Mouse (Mus musculus): ENCODE results near the gene Faim. TPM values are rescaled to one million over a fixed set of nuclear protein-coding genes. Genes with fewer than 3 reads are reported as not detected.

The Faim gene
- polyA plus RNA-seq (2015; fragmentation: Nextera tagmentation; extraction: Ambion mirVana): 9.5 and 10.6 TPM in 2 replicates

DNA sequence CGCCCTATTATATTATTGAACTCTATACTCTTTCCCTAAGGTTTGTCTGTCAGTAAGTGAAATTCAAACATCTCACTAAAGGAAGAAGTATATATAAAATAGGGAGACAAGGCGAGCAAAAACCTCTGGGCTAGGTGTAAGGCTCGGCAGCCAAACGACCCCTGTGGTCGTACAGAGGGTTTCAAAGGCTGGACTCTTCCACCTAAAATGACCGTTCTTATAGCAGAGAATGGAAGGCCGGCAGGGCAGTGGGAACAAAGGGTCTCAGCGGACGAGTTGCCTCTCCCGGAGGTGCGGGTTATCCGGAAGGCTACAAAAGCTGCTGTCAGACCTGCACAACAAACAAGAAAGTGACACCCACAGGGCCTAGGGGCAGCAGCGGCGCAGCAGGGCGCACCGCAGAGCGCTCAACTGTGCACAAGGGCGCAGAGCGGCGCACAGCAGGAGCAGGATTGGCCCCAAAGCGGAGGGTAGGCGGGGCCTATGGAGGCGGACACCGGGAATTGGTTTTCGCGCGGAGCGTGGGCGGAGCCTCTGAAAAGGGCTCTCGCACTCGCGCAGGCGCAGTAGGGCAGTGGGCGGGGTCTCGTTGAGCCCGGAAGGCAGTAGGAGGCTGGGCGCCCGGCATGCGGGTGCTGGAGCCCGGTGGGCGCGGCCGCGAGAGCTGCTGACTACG is at the start of gene Faim:
Gene Faim, plus strand, starts transcription at position 574 of the 676 bp plus-strand sequence.
- H3K9me3 ChIP-seq (replicated peaks): no peaks in the 10 kb centered on the region
- peak; percentile 100 for ATAC-seq (ENCODE audit: insufficient read depth)
- no peak within 1 kb of the TSS for H3K27ac ChIP-seq (replicated peaks)
- H3K4me1 ChIP-seq (replicated peaks): peaks cover 16% of the 10 kb centered on the region
- peaks cover 36% of the 10 kb centered on the region for H3K27me3 ChIP-seq
- peak within 1 kb of the TSS; percentile 73 for H3K4me3 ChIP-seq (replicated peaks)
- peak within 1 kb of the TSS; percentile 99 for H3K4me2 ChIP-seq
- H3K36me3 ChIP-seq (replicated peaks): no peaks in the 10 kb centered on the region
- 1% methylated on average over 45 of the region's 45 CpGs for WGBS (ENCODE audit: insufficient replicate concordance)
- H3K9ac ChIP-seq: peak within 1 kb of the TSS; percentile 66

DNA sequence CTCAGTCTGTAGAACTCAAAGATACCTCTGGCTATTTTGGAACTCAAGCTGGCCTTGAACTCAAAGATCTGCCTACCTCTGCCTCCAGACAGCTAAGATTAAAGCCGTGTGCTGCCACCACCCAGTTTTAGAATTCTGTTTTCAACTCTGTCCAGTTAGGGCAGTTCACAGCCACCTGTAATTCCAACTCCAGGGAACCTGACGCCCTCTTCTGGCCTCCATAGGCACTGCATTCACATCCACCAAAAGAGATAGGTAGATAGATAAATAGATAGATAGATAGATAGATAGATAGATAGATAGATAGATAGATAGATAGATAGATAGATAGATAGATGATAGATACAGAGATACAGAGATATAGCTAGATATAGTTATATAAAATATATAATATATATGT is 46.9 kb upstream of the Faim start:
- Histone ChIP-seq H3K36me3 (replicated peaks) (no peaks in the 10 kb centered on the region), H3K27me3 (peaks cover 9% of the 10 kb centered on the region), H3K9ac (no peak overlapping the region), H3K4me3 (replicated peaks) (no peak overlapping the region), H3K9me3 (replicated peaks) (no peaks in the 10 kb centered on the region), H3K27ac (replicated peaks) (no peak overlapping the region), H3K4me2 (no peak overlapping the region), H3K4me1 (replicated peaks) (no peaks in the 10 kb centered on the region)
- ATAC-seq (ENCODE audit: insufficient read depth): no peak
- WGBS (ENCODE audit: insufficient replicate concordance): 19% methylated on average over 2 of the region's 2 CpGs

DNA sequence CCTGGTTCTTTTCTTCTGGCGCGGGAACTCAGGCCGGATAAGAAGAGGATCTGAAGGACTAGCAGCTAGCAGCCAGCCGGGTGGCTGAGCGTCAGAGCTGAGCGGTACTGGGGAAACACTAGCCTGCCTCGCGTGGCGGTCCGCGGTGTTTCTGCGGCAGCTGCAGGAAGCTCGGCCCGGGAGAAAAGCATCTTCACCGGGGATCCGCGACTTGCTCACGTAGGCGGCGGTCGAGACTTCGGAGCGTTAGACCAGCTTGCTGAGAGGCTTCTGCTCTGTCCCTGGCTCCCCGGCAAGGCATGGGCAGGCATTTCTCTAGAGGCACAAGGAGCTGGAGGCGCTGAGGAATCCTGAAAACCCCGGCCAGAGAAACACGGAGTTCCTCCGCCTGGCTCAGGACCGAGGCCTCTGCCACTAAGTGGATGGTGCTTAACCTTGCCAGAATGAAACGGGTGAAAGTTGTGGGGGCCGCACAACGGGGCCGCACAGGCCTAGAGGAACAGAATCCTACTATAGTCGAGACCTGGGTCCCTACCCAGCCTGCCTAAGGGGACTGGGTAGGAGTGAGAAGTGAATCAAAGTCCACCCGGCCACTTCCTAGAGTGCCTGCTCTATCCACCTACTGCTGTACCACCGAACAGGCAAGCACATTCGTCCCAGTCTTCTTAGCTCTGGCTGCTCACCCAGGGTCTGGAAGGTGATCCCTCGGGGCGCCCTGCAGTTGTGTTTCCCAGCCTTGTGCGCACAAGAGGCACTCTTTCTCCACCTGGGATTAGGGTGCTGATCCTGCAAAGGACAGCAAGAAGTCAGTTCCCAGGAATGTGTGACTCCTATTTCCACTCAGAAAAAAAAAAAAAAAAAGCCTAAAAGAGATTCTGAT is 33.8 kb upstream of the Faim start:
- H3K27me3 ChIP-seq: peaks cover 90% of the 10 kb centered on the region
- H3K27ac ChIP-seq (replicated peaks): no peak overlapping the region
- peaks cover 25% of the 10 kb centered on the region for H3K4me1 ChIP-seq (replicated peaks)
- H3K9me3 ChIP-seq (replicated peaks): no peaks in the 10 kb centered on the region
- 1% methylated on average over 40 of the region's 40 CpGs for WGBS (ENCODE audit: insufficient replicate concordance)
- H3K9ac ChIP-seq: no peak overlapping the region
- no peak for ATAC-seq (ENCODE audit: insufficient read depth)
- no peaks in the 10 kb centered on the region for H3K36me3 ChIP-seq (replicated peaks)
- no peak overlapping the region for H3K4me3 ChIP-seq (replicated peaks)
- no peak overlapping the region for H3K4me2 ChIP-seq

DNA sequence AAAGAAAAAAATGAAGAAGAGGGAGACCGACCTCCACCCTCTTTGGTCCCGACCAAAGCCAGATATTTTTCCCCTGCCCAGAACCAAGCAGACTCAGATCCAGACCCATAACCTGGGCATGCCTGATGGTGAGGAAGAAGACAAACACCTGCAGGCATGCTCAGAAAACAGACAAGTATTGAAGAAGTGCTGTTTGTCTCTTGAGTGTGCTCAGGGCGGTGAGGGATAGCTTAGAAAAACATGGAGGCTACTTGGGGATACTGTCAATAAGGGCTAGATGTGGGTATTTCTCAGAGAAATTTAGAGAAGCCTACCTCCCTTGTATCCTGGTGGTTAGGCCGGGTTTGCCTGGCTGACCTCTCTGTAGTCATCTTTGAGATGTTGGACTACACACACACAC is 32.9 kb upstream of the Faim start:
- no peak for ATAC-seq (ENCODE audit: insufficient read depth)
- Histone ChIP-seq H3K4me3 (replicated peaks) (no peak overlapping the region), H3K9me3 (replicated peaks) (no peaks in the 10 kb centered on the region), H3K9ac (no peak overlapping the region), H3K27ac (replicated peaks) (no peak overlapping the region), H3K4me2 (no peak overlapping the region), H3K4me1 (replicated peaks) (peaks cover 25% of the 10 kb centered on the region), H3K27me3 (peaks cover 97% of the 10 kb centered on the region), H3K36me3 (replicated peaks) (no peaks in the 10 kb centered on the region)
- WGBS (ENCODE audit: insufficient replicate concordance): 5% methylated on average over 4 of the region's 4 CpGs

DNA sequence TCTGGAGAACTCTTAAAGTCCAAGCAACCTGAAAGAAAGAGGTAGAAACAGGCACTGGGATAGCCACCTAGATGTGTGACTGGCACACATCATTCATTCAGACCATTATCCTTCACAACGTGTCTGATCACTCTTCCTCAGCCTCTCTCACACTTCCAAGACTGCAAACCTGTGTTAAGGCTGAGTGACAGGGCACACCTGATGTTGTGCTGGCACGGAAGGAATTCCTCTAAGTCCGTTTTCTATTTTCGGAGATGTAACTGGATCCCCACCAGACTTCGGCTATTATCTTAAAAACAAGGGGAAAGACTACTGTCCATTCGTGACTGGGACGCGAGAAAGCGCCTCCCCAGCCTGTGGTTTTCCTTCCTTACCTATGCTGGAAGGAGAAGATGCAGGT is 32.3 kb upstream of the Faim start:
- Histone ChIP-seq H3K4me1 (replicated peaks) (peaks cover 25% of the 10 kb centered on the region), H3K4me3 (replicated peaks) (no peak overlapping the region), H3K9ac (no peak overlapping the region), H3K36me3 (replicated peaks) (no peaks in the 10 kb centered on the region), H3K4me2 (no peak overlapping the region), H3K9me3 (replicated peaks) (no peaks in the 10 kb centered on the region), H3K27ac (replicated peaks) (no peak overlapping the region), H3K27me3 (peaks cover 98% of the 10 kb centered on the region)
- 3% methylated on average over 9 of the region's 9 CpGs for WGBS (ENCODE audit: insufficient replicate concordance)
- ATAC-seq (ENCODE audit: insufficient read depth): no peak

DNA sequence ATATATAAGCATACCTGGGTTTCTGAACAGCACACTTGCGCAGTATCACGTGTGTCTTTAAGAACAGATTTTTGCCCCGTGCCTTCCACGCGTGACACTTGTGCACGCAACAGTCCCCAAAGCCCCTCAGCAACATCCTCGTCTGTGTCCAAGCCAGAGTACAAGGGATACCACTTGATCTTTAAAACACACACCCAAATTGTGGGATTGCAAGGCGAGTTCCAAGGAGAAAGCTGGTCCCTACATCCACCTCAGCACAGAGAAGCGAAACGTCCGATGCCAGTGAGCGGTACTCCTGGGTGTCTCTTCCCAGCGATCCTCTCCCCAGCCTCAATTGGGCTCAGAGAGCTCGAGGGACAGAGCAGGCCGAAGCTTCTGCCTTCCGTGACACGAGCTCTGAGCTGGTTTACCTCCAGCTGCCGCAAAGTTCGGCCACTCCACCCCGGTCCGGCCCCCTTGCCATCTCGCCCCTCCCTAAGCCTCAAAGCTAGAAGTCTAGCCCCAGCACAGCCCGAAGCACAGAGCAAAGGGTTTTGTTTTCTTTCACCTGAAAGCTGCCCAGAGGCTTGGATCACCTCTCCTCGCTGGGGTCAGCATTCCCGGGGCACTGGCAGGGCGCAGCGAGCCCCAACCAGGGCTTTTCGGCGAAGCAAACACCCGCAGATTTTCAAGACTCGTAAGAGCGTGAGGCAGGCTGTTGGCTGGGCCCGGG is 31.6 kb upstream of the Faim start:
- Histone ChIP-seq H3K27ac (replicated peaks) (no peak overlapping the region), H3K27me3 (peaks cover 98% of the 10 kb centered on the region), H3K4me2 (peak overlapping the region; percentile 49), H3K9ac (no peak overlapping the region), H3K4me1 (replicated peaks) (peaks cover 25% of the 10 kb centered on the region), H3K9me3 (replicated peaks) (no peaks in the 10 kb centered on the region), H3K4me3 (replicated peaks) (peak overlapping the region; percentile 32), H3K36me3 (replicated peaks) (no peaks in the 10 kb centered on the region)
- WGBS (ENCODE audit: insufficient replicate concordance): 3% methylated on average over 33 of the region's 33 CpGs
- no peak for ATAC-seq (ENCODE audit: insufficient read depth)

DNA sequence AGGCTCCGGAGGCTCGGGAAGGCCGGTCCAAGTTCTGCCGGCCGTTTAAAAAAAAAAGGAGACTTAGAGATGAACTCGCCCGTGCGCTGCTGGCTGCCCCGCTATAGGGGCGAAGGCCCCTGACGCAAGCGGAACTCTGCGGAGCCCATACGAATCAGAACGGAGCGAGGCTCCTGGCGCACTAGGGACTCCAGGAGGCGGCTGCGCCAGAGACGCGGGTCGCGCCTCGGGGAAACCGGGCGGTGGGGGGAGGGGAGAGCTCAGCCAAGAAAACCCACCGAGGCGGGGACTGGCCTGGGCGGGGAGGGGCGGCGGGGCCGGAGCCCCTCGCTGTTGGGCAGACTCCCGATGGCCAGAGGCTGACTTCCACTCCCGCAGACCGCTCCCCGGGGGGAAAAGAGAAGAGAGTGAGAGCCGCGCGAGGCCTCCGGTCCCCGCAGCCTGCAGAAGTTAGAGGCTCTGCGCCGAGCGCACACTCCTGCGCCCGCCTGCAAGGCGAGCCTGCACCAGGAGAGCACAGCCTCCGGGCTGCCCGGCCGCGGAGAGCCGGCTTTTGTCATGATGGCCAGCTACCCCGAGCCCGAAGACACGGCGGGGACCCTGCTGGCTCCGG is 31.0 kb upstream of the Faim start, which contains the start of gene Foxl2:
Gene Foxl2, plus strand, starts transcription at position 186 of the 613 bp plus-strand sequence.
- peaks cover 25% of the 10 kb centered on the region for H3K4me1 ChIP-seq (replicated peaks)
- under 1% methylated on average over 58 of the region's 58 CpGs for WGBS (ENCODE audit: insufficient replicate concordance)
- H3K27ac ChIP-seq (replicated peaks): no peak within 1 kb of the TSS
- no peaks in the 10 kb centered on the region for H3K9me3 ChIP-seq (replicated peaks)
- H3K27me3 ChIP-seq: peaks cover 100% of the 10 kb centered on the region
- H3K4me3 ChIP-seq (replicated peaks): peak within 1 kb of the TSS; percentile 32
- H3K4me2 ChIP-seq: peak within 1 kb of the TSS; percentile 49
- no peak for ATAC-seq (ENCODE audit: insufficient read depth)
- H3K9ac ChIP-seq: no peak within 1 kb of the TSS
- H3K36me3 ChIP-seq (replicated peaks): no peaks in the 10 kb centered on the region

DNA sequence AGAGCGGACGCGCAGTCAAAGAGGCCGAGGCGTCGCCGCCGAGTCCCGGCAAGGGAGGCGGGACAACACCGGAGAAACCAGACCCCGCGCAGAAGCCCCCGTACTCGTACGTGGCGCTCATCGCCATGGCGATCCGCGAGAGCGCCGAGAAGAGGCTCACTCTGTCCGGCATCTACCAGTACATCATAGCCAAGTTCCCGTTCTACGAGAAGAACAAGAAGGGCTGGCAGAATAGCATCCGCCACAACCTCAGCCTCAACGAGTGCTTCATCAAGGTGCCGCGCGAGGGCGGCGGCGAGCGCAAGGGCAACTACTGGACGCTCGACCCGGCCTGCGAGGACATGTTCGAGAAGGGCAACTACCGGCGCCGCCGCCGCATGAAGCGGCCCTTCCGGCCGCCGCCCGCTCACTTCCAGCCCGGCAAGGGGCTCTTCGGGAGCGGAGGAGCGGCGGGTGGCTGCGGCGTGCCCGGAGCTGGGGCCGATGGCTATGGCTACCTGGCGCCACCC is 30.4 kb upstream of the Faim start:
- Histone ChIP-seq H3K27me3 (peaks cover 100% of the 10 kb centered on the region), H3K9ac (no peak overlapping the region), H3K4me1 (replicated peaks) (peaks cover 25% of the 10 kb centered on the region), H3K4me2 (peak overlapping the region; percentile 49), H3K4me3 (replicated peaks) (peak overlapping the region; percentile 32), H3K9me3 (replicated peaks) (no peaks in the 10 kb centered on the region), H3K36me3 (replicated peaks) (no peaks in the 10 kb centered on the region), H3K27ac (replicated peaks) (no peak overlapping the region)
- ATAC-seq (ENCODE audit: insufficient read depth): no peak
- 1% methylated on average over 60 of the region's 60 CpGs for WGBS (ENCODE audit: insufficient replicate concordance)

DNA sequence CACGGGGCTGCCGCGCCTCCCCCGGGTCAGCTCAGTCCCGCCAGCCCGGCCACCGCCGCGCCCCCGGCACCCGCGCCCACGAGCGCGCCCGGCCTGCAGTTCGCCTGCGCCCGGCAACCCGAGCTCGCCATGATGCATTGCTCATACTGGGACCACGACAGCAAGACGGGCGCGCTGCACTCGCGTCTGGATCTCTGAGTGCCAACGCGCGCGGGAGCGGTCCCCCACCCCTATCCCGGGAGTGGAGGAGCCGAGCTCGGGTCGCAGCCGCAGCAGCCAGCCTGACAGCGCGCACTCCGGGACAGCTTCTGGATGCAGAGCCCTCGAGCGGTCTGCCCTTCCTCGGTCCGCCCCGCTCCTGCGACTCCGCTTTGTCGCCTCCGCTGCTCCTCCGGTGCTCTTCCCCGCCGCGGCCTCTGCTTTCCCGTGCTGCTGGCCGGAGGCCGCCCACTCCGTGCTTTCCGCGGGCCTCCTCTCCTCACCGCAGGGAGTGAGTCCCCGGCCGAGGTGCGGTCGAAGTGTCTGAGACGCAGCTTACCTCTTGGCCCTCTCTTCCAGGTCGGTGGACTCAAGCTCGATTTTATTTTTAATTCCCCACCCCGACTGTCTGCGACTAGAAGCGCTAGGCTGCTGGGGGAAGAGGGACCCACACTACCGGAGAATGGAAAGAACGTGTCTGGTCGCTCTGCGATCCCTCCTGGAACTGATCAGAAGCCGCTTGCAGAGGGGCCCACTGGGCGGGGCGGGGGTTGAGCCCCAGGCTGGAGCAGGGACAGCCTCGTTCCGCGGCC is 29.4 kb upstream of the Faim start:
- peaks cover 25% of the 10 kb centered on the region for H3K4me1 ChIP-seq (replicated peaks)
- no peak overlapping the region for H3K27ac ChIP-seq (replicated peaks)
- no peak overlapping the region for H3K9ac ChIP-seq
- no peaks in the 10 kb centered on the region for H3K36me3 ChIP-seq (replicated peaks)
- no peaks in the 10 kb centered on the region for H3K9me3 ChIP-seq (replicated peaks)
- H3K4me3 ChIP-seq (replicated peaks): peak overlapping the region; percentile 32
- under 1% methylated on average over 80 of the region's 80 CpGs for WGBS (ENCODE audit: insufficient replicate concordance)
- H3K27me3 ChIP-seq: peaks cover 100% of the 10 kb centered on the region
- ATAC-seq (ENCODE audit: insufficient read depth): no peak
- H3K4me2 ChIP-seq: peak overlapping the region; percentile 49

DNA sequence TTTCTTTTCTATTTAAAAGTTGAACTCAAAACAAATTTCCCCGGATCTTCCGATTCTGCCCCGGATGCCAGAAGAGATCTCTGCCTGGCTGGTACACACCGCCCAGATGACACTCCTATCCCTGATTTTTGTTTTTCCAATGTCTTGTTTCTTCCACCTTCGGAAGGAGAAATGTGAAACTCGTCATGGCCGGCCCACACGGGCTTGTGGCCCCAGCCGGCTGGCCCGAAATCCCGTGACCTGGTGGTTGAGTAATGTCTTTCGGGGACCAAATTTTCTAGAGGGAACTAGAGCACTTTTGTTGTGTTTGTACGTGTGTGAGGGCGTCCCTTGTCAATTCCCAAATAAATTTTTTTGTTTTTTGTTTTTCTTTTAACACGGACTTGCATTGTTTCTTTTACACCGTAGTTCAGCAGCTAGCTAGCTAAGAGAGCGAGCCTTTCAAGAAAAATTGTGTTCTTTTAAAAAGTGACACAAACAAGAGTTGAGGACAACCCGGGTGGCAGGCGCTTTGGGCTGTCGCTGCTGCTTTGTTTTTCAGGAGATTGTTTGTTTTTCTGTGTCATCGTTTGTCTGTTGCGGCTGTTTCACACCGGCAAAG is 28.3 kb upstream of the Faim start:
- peaks cover 100% of the 10 kb centered on the region for H3K27me3 ChIP-seq
- 1% methylated on average over 23 of the region's 23 CpGs for WGBS (ENCODE audit: insufficient replicate concordance)
- no peak overlapping the region for H3K27ac ChIP-seq (replicated peaks)
- no peak overlapping the region for H3K9ac ChIP-seq
- no peaks in the 10 kb centered on the region for H3K36me3 ChIP-seq (replicated peaks)
- H3K4me1 ChIP-seq (replicated peaks): peaks cover 25% of the 10 kb centered on the region
- no peak overlapping the region for H3K4me3 ChIP-seq (replicated peaks)
- no peak for ATAC-seq (ENCODE audit: insufficient read depth)
- H3K4me2 ChIP-seq: no peak overlapping the region
- no peaks in the 10 kb centered on the region for H3K9me3 ChIP-seq (replicated peaks)

Measured in liver, embryonic 15.5 days (tissue).